ENCODE assay signal across 8 mouse cellular contexts in the genomic region with DNA sequence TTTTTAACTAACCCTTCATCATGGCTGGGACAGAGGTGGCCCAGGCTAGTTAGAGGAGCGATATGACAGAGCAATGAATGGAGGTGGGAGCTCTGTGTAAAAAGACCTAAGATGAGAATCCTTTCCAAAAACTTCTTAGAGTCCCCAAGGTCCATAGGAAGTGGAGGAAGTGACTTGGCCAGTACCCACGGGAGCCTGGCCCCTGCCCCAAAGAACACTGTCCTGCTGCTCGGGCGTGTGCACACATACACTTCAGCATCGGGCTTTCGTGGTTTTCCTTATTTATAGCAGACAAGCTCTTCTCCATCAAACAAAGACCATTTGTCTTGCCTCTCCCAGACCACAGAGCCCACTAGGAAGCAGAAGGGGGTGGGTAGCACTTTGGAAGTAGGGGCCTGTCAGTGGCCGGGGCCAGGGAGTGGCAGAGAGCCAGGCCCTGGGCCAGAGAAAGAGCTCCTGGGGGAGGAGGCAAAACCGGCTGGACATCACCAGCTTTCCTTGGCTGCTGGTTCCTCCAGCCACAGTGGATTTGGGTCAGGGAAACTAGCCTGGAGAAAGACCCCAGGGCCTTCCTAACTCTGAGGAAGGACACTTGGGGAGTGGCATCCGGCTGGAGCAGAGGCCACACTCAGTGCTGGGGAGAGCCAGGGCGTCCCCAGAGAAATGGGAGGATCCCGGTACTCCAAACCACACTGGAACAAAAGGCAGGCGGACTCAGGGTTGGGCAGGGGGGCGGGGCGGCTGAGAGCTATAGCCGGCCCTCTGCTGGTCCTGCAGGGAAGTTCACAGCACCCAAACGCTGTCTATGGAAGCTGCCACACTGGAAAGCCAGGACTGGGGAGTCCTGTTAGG. TPM values are rescaled to one million over a fixed set of nuclear protein-coding genes. Genes with fewer than 3 reads are reported as not detected.
DNase-seq lines count a peak whose midpoint lies in the region; ATAC-seq lines count a peak whose summit lies in the region.

No protein-coding gene starts in this region.

- peak overlapping the region; percentile 83 for H3K9ac ChIP-seq in intestine, embryonic 16.5 days (ENCODE audit: low read depth, low read length)

- H3K4me3 ChIP-seq in intestine, embryonic 16.5 days (ENCODE audit: low read length) = peak overlapping the region; percentile 94

- H3K9me3 ChIP-seq in intestine, embryonic 16.5 days (ENCODE audit: control insufficient read depth, low read length) = no peaks in the 10 kb centered on the region

- 11% methylated on average over 16 of the region's 16 CpGs for WGBS in intestine, embryonic 16.5 days

- peaks cover 27% of the 10 kb centered on the region for H3K36me3 ChIP-seq in intestine, embryonic 16.5 days (ENCODE audit: control insufficient read depth, insufficient read depth, low read length)

- peak overlapping the region; percentile 80 for H3K4me2 ChIP-seq in intestine, embryonic 16.5 days (ENCODE audit: low read depth, low read length)

- intact Hi-C loops in gastrocnemius, postnatal 36 days (cut with DNase I) = no loop called here
- intact Hi-C loops in left cerebral cortex, postnatal 4 days (cut with DNase I) = no loop called here

- peak; percentile 47 for DNase-seq in cerebellum, adult 11 months
- DNase-seq in embryo, embryonic 10.5 days (ENCODE audit: low spot score) = peak; percentile 91
- DNase-seq in gastrocnemius, postnatal 36 days = peak; percentile 62 to 67
- peak; percentile 81 for DNase-seq in left cerebral cortex, postnatal 4 days
- DNase-seq in mesoderm, embryonic 11.5 days (ENCODE audit: low read depth, low spot score) = peak; percentile 82
- DNase-seq in right cerebral cortex, postnatal 4 days = peak; percentile 80

- H3K27ac ChIP-seq in intestine, embryonic 16.5 days (ENCODE audit: low read length) = peak overlapping the region; percentile 87

- peaks cover 40% of the 10 kb centered on the region for H3K4me1 ChIP-seq in intestine, embryonic 16.5 days (ENCODE audit: control insufficient read depth, insufficient read depth, low read length)

- H3K27me3 ChIP-seq in intestine, embryonic 16.5 days (replicated peaks; ENCODE audit: control insufficient read depth, insufficient read depth, low read length) = no peaks in the 10 kb centered on the region

- ATAC-seq in cerebellum, adult (ENCODE audit: insufficient number of reproducible peaks, low FRiP score, low TSS enrichment) = no peak
- peak; percentile 35 for ATAC-seq in intestine, embryonic 16.5 days

RNA-seq across cellular contexts. Expression of gene Vegfa, which starts 4.9 kb away (rescaled TPM):
- 100 to 1,000 TPM; 137 to 152 TPM for total RNA-seq in gastrocnemius, postnatal 36 days (2021)
- polyA plus RNA-seq in intestine, embryonic 16.5 days (2015; fragmentation: Nextera tagmentation; extraction: Ambion mirVana) = 2.7 and 3.3 TPM in 2 replicates
- 10 to 100 TPM; 77.7 to 94.5 TPM for total RNA-seq in left cerebral cortex, postnatal 4 days (2021)
